Mouse (Mus musculus): ENCODE results near the gene Lyrm7.

DNA sequence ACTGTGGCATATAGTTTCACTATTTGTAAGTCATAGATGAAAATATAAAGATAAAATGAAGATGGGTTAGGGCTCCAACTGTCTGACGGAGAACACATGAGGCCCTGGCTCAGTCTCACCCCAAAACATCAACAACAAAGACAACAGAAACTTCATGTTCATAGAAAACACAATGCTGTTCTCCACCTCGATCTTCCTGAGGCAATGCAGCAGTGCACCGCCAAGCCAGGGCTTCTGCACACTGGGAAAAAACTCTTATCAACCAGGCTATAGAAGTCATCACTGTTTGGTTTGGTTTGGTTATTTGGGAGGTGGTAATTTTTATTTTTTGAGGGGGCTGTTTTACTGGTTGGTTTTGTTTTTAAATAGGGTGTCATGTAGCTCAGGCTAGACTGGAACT, 76.3 kb downstream of the Lyrm7 start:
- TF ChIP-seq POLR2A (IDR thresholded peaks at IDR 0.05; ENCODE audit: low read depth, low read length) = no peak
- no peak for TF ChIP-seq CTCF (IDR thresholded peaks at IDR 0.05; ENCODE audit: extremely low read depth, insufficient read length, insufficient replicate concordance, low read depth, low read length)
